Mouse (Mus musculus) MEL (cell line): ENCODE measurements around the gene Hsf4.

Source experiments
- CTCF ChIP-seq, 3 experiments: IDR thresholded peaks in 2 of 3; conservative IDR thresholded peaks in 1 of 3; 2 replicates each; pipeline ENCODE4 v1.5.1; 2011 to 2012; ENCODE audit warnings: low read length in 3 of 3, low read depth in 2 of 3, mild to moderate bottlenecking in 2 of 3, improper control_type of control experiment in 1 of 3, inconsistent platforms in 1 of 3, mixed read lengths in 1 of 3, moderate library complexity in 1 of 3; ENCODE audit not compliant: control insufficient read depth in 1 of 3, insufficient read depth in 1 of 3, poor library complexity in 1 of 3, severe bottlenecking in 1 of 3
- E2F4 ChIP-seq: IDR thresholded peaks from 2 replicates; pipeline ENCODE4 v1.6.1; 2011; ENCODE audit warnings: low read depth, low read length, improper control_type of control experiment, borderline replicate concordance
- EP300 ChIP-seq, 2 experiments: IDR thresholded peaks; 2 replicates each; pipeline ENCODE4 v1.6.1; 2011; ENCODE audit warnings: improper control_type of control experiment in 2 of 2, low read length in 2 of 2, low read depth in 1 of 2, mild to moderate bottlenecking in 1 of 2
- JUND ChIP-seq: IDR thresholded peaks from 2 replicates; pipeline ENCODE4 v1.6.1; 2011; ENCODE audit warnings: low read depth, mild to moderate bottlenecking, improper control_type of control experiment, low read length
- POLR2A ChIP-seq, 2 experiments: IDR thresholded peaks; 2 replicates each; pipeline ENCODE4 v1.6.1; 2011 to 2012; ENCODE audit warnings: low read length in 2 of 2, mild to moderate bottlenecking in 2 of 2, control low read depth in 1 of 2, improper control_type of control experiment in 1 of 2, low read depth in 1 of 2, moderate library complexity in 1 of 2; ENCODE audit not compliant: control insufficient read depth in 1 of 2, insufficient read depth in 1 of 2, poor library complexity in 1 of 2
- POLR2AphosphoS2 ChIP-seq: IDR thresholded peaks from 2 replicates; pipeline ENCODE4 v1.6.1; 2011; ENCODE audit warnings: low read length, improper control_type of control experiment
- USF1 ChIP-seq: IDR thresholded peaks from 2 replicates; pipeline ENCODE4 v1.6.1; 2014; ENCODE audit warnings: low read depth, mild to moderate bottlenecking, inconsistent platforms, low read length, improper control_type of control experiment, moderate library complexity

GRCm38 (mm10) chr8:105266775-105267174, 2.8 kb upstream of the Hsf4 start:
- TF ChIP-seq JUND (no peak), POLR2A (IDR thresholded peaks at IDR 0.05; ENCODE audit: control insufficient read depth in 1 of 2, insufficient read depth in 1 of 2, low read depth in 1 of 2, low read length in 2 of 2, poor library complexity in 1 of 2) (no peak), EP300 (IDR thresholded peaks at IDR 0.05; ENCODE audit: low read depth in 1 of 2, low read length in 2 of 2) (no peak; a peak in 1 of 4 replicates), CTCF (IDR thresholded peaks at IDR 0.05 in 2 of 3, conservative IDR thresholded peaks at IDR 0.05 in 1 of 3; ENCODE audit: control insufficient read depth in 1 of 3, insufficient read depth in 1 of 3, low read depth in 2 of 3, low read length in 3 of 3, poor library complexity in 1 of 3, severe bottlenecking in 1 of 3) (no peak), E2F4 (no peak), POLR2AphosphoS2 (no peak), USF1 (no peak)
